In genomic region chr11:117790703-117791440, GRCm38 (mm10) we compare ENCODE assay signal across 9 mouse cellular contexts. TPM values are rescaled to one million over a fixed set of nuclear protein-coding genes. Genes with fewer than 3 reads are reported as not detected.
DNase-seq lines count a peak whose midpoint lies in the region; ATAC-seq and TF ChIP-seq lines count a peak whose summit lies in the region.
"Had no signal": no experiment of that assay in that cellular context is flagged by ENCODE, and none has a peak within 500 bp of the region (broad histone marks: within the 10 kb centered on the region; RNA-seq: fewer than 3 reads in every experiment).

No protein-coding gene starts in this region.

- no peak overlapping the region for H3K9ac ChIP-seq in heart, embryonic 11.5 days (ENCODE audit: low read depth, low read length)
- no peak overlapping the region for H3K9ac ChIP-seq in lung, embryonic 16.5 days (ENCODE audit: low read length)

- H3K36me3 ChIP-seq in heart, embryonic 11.5 days (ENCODE audit: control insufficient read depth, insufficient read depth, low read length): no peaks in the 10 kb centered on the region
- H3K36me3 ChIP-seq in lung, embryonic 16.5 days (ENCODE audit: control insufficient read depth, insufficient read depth, low read length): no peaks in the 10 kb centered on the region

- TF ChIP-seq POLR2A in bone marrow, adult 2 months (IDR thresholded peaks at IDR 0.05; ENCODE audit: borderline replicate concordance, control insufficient read depth, low read depth, low read length): no peak

- peak; percentile 51; the same call in 1 of the 2 replicates for TF ChIP-seq CTCF in bone marrow, adult 2 months (IDR thresholded peaks at IDR 0.05; ENCODE audit: control insufficient read depth, insufficient read depth, low read length)

- ATAC-seq in heart, embryonic 11.5 days (replicated peaks; ENCODE audit: insufficient number of reproducible peaks, low FRiP score, low TSS enrichment): peak; percentile 60; the same call in 1 of the 2 replicates
- peak; percentile 41 for ATAC-seq in lung, embryonic 16.5 days (ENCODE audit: low read depth)

- H3K27ac ChIP-seq in heart, embryonic 11.5 days (ENCODE audit: low read depth, low read length): no peak overlapping the region
- peak overlapping the region; percentile 12; the same call in 1 of the 2 replicates for H3K27ac ChIP-seq in bone marrow, adult 2 months (ENCODE audit: control insufficient read depth, insufficient read depth, low read depth, low read length, poor library complexity)
- H3K27ac ChIP-seq in lung, embryonic 16.5 days (ENCODE audit: low read length): no peak overlapping the region

- peak overlapping the region; percentile 6; the same call in 1 of the 2 replicates for H3K4me3 ChIP-seq in heart, embryonic 11.5 days (ENCODE audit: low read depth, low read length)
- H3K4me3 ChIP-seq in bone marrow, adult 2 months (replicated peaks; ENCODE audit: control insufficient read depth, low read depth, low read length): no peak overlapping the region
- H3K4me3 ChIP-seq in lung, embryonic 16.5 days (ENCODE audit: low read length): no peak overlapping the region; the same call in 1 of the 2 replicates

- H3K27me3 ChIP-seq in heart, embryonic 11.5 days (ENCODE audit: control insufficient read depth, insufficient read depth, low read length): peaks cover 13% of the 10 kb centered on the region; the same call in 1 of the 2 replicates
- H3K27me3 ChIP-seq in lung, embryonic 16.5 days (ENCODE audit: control insufficient read depth, insufficient read depth, low read depth, low read length): no peaks in the 10 kb centered on the region

- no peak for DNase-seq in heart, postnatal 4 days
- DNase-seq in kidney, adult 18-20 months: peak; percentile 48
- peak; percentile 50 for DNase-seq in urinary bladder, postnatal 25 days (ENCODE audit: low spot score)
- DNase-seq in adrenal gland, postnatal 10 days: no peak
- no peak for DNase-seq in left cerebral cortex, adult 9 months (ENCODE audit: low spot score in 2 of 2)

- H3K4me1 ChIP-seq in heart, embryonic 11.5 days (ENCODE audit: control insufficient read depth, insufficient read depth, low read length): peaks cover 17% of the 10 kb centered on the region
- H3K4me1 ChIP-seq in bone marrow, adult 2 months (ENCODE audit: control insufficient read depth, insufficient read depth, low read length): peaks cover 5% of the 10 kb centered on the region
- H3K4me1 ChIP-seq in lung, embryonic 16.5 days (replicated peaks; ENCODE audit: control insufficient read depth, insufficient read depth, low read length): peaks cover 12% of the 10 kb centered on the region; the same call in 1 of the 2 replicates

- peak overlapping the region; percentile 59 for H3K4me2 ChIP-seq in heart, embryonic 11.5 days
- H3K4me2 ChIP-seq in lung, embryonic 16.5 days (ENCODE audit: low read depth, low read length): peak overlapping the region; percentile 56

- H3K9me3 ChIP-seq in heart, embryonic 11.5 days (replicated peaks; ENCODE audit: control insufficient read depth, low read length): no peaks in the 10 kb centered on the region
- no peaks in the 10 kb centered on the region for H3K9me3 ChIP-seq in lung, embryonic 16.5 days (ENCODE audit: control insufficient read depth, low read length)

- 30% methylated on average over 23 of the region's 23 CpGs for WGBS in heart, embryonic 11.5 days (ENCODE audit: insufficient replicate concordance)
- WGBS in bone marrow, adult 2 months: 61% methylated on average over 23 of the region's 23 CpGs
- WGBS in lung, embryonic 16.5 days: 36% methylated on average over 23 of the region's 23 CpGs

RNA-seq across cellular contexts. Expression of gene 6030468B19Rik, which starts 6.6 kb away (rescaled TPM):
- 3.2 and 3.9 TPM in 2 replicates for polyA plus RNA-seq in heart, embryonic 11.5 days (2014; fragmentation: Nextera tagmentation; extraction: Ambion mirVana)
- not detected for total RNA-seq in heart, postnatal 4 days (2021)
- polyA plus RNA-seq in bone marrow, adult 2 months (2011; ENCODE audit: insufficient read depth, insufficient read length, low replicate concordance, missing spikeins): 13.5 and 16.7 TPM in 2 replicates
- 0.14 and 1.4 TPM in 2 replicates for polyA plus RNA-seq in lung, embryonic 16.5 days (2015; fragmentation: Nextera tagmentation; extraction: Ambion mirVana)
- under 1 TPM; 0.42 to 0.45 TPM for total RNA-seq in adrenal gland, postnatal 10 days (2021)
- polyA plus RNA-seq: neural tube, embryonic 14.5 days had no signal

RNA-seq across cellular contexts. Expression of gene Tmc6, which starts 8.9 kb away (rescaled TPM):
- 23.8 and 26.2 TPM in 2 replicates for polyA plus RNA-seq in heart, embryonic 11.5 days (2014; fragmentation: Nextera tagmentation; extraction: Ambion mirVana)
- total RNA-seq in heart, postnatal 4 days (2021): 10 to 100 TPM; 26.4 to 28.6 TPM
- 129 and 194 TPM in 2 replicates for polyA plus RNA-seq in bone marrow, adult 2 months (2011; ENCODE audit: insufficient read depth, insufficient read length, low replicate concordance, missing spikeins)
- 23.6 and 26.0 TPM in 2 replicates for polyA plus RNA-seq in lung, embryonic 16.5 days (2015; fragmentation: Nextera tagmentation; extraction: Ambion mirVana)
- 10 to 100 TPM; 35.5 to 53.2 TPM for total RNA-seq in adrenal gland, postnatal 10 days (2021)

RNA-seq across cellular contexts. Expression of gene Tmc8, which starts 9.0 kb away (rescaled TPM):
- polyA plus RNA-seq in heart, embryonic 11.5 days (2014; fragmentation: Nextera tagmentation; extraction: Ambion mirVana): 4.4 and 4.5 TPM in 2 replicates
- total RNA-seq in heart, postnatal 4 days (2021): 1 to 10 TPM; 3.1 to 3.3 TPM
- 32.6 and 51.1 TPM in 2 replicates for polyA plus RNA-seq in bone marrow, adult 2 months (2011; ENCODE audit: insufficient read depth, insufficient read length, low replicate concordance, missing spikeins)
- polyA plus RNA-seq in lung, embryonic 16.5 days (2015; fragmentation: Nextera tagmentation; extraction: Ambion mirVana): 3.0 and 4.0 TPM in 2 replicates
- 1 to 10 TPM; 4.8 to 8.3 TPM for total RNA-seq in adrenal gland, postnatal 10 days (2021)

RNA-seq across cellular contexts. Expression of gene Gm20708, which starts 18.6 kb away (rescaled TPM):
- 0.34 and 0.62 TPM in 2 replicates for polyA plus RNA-seq in heart, embryonic 11.5 days (2014; fragmentation: Nextera tagmentation; extraction: Ambion mirVana)
- total RNA-seq in heart, postnatal 4 days (2021): 1 to 10 TPM; 2.7 to 3.5 TPM
- polyA plus RNA-seq in bone marrow, adult 2 months (2011; ENCODE audit: insufficient read depth, insufficient read length, low replicate concordance, missing spikeins): 9.5 and 12.3 TPM in 2 replicates
- polyA plus RNA-seq in lung, embryonic 16.5 days (2015; fragmentation: Nextera tagmentation; extraction: Ambion mirVana): 0.13 and 0.14 TPM in 2 replicates
- total RNA-seq in adrenal gland, postnatal 10 days (2021): under 1 TPM; 0.57 to 0.58 TPM

RNA-seq across cellular contexts. Expression of gene Syngr2, which starts 18.6 kb away (rescaled TPM):
- 78.7 and 79.2 TPM in 2 replicates for polyA plus RNA-seq in heart, embryonic 11.5 days (2014; fragmentation: Nextera tagmentation; extraction: Ambion mirVana)
- total RNA-seq in heart, postnatal 4 days (2021): 10 to 100 TPM; 81.2 to 85.1 TPM
- 56.0 and 120 TPM in 2 replicates for polyA plus RNA-seq in bone marrow, adult 2 months (2011; ENCODE audit: insufficient read depth, insufficient read length, low replicate concordance, missing spikeins)
- 79.5 and 87.7 TPM in 2 replicates for polyA plus RNA-seq in lung, embryonic 16.5 days (2015; fragmentation: Nextera tagmentation; extraction: Ambion mirVana)
- 10 to 100 TPM; 60.2 to 69.5 TPM for total RNA-seq in adrenal gland, postnatal 10 days (2021)

Comparison
In these comparisons a context has a peak if more than half of its experiments do, and no peak if none do; other contexts are left out.
1. DNase-seq: peak in kidney, adult 18-20 months (single experiment) and urinary bladder, postnatal 25 days (single experiment); none in heart, postnatal 4 days (single experiment), adrenal gland, postnatal 10 days (single experiment) and left cerebral cortex, adult 9 months (0 of 2).